Mouse (Mus musculus): ENCODE measurements around the gene Hcls1.

Gene Hcls1

DNA sequence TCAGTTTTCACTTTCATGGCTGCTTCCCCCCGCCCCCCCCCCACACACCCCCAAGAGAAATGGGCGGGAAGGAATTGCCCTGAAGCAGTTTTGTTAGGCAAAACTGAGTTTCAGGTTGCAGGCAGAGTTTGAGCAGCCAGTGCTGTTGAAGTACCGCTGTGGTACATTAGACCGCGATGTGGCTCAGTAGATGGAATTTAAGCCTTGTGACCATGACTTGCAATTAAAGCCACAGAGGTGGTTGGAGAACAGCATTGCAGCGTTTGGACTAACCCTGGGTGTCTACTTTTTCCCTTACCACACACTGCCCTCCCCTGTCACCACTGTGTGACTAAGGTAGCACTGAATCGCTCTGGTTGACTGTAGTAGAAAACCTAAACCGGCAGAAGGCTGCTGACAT, 54.7 kb downstream of the Hcls1 start:
- DNase-seq (ENCODE audit: low spot score) = no peak

DNA sequence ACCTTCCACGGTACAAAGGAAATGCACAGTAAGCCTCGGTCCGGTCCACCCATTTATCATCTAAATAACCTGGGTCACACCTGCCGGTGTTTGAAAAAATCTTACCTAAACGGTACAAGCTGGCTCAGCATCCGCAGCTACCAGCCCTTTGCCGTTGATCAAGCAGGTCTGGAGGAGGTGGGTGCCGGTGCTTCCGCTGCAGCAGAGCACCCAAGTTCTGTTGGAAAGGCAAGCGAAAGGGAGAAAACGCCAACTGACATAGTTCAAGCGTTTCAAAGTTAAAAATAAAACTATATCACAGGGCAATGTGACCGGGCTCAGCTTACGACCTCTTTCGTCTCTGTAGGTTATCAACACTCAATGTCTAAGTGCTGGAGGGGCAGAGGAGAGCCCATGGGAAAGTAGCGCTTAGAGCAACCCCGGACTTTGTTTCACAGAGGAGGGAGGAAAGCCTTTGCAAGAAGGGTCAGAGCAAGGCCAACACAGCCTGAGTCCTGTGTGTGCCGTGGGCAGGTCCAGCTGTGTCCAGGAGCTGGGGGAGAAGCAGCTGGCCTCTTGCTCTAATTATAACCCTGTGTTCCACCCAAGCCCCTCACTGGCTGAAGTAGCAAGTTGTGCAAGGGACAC, 55.3 kb downstream of the Hcls1 start, which contains the start of gene Fbxo40:
TSS of gene Fbxo40 (minus strand) at position 469 of the 627 bp plus-strand sequence.
- no peak for DNase-seq (ENCODE audit: low spot score)

DNA sequence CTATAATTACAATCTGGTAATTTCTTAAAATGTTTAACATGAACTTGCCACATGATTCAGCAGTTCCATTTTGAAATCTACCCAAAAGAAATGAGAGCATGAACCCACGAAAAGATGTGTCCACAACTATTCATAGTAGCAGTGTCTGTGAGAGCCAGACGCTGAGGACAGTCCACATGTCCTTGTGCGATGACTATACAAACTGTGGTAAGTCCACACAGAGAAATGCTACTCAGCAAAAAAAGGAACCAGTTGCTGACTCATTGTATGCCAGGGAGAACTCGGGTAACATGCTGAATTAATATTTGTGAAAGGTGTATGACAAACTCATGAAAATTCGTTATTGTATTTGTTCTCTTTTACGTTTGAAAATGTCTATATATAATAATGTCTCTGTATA, 62.9 kb downstream of the Hcls1 start:
- no peak for DNase-seq (ENCODE audit: low spot score)

DNA sequence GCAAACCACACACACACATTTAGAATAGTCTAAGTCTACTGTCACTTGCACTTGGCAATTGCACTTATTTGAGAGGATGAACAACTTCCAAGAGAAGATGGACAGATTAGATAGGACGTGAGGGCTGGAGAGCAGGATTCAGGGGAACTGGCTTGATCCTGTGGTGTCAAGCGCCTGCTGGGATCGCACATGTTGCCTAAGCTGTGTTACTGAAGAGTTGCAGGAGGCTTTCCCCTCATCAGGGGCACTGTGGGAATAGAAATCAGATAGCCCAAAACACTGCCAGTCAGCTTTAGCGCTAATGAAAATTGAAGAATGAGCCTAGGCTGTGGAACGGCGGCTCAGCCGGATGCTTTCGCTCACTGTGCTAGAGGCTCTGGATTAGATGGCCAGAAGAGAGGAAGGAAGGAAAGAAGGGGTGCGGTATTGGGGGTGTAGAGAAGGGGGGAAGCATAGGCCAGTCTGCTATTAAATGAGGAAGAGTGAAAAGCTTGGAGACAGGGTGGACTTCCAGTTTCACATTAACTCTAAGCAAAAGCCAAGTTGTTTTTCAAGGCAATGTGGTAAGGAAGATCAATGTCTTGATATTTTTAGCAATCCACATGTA, 64.7 kb downstream of the Hcls1 start:
- no peak for DNase-seq (ENCODE audit: low spot score)

DNA sequence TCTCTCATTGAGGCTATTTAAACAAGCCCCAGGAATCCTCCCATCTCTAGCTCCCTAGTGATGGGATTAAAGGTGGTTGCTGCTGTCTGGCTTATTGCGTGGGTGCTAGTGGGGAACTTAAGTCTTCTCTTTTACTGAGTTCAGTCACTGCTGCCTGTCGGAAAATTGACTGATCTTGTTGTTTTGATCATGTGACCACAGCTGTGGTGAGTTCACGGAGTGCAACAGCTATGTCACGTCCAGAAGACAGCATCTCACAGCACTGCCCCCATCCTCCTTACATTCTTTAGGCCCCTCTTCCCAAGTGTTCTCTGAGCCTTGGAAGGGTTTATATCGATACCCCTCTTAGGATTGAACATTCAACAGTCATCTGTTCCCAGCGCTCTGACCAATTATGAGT, 74.5 kb downstream of the Hcls1 start:
- no peak for DNase-seq (ENCODE audit: low spot score)

DNA sequence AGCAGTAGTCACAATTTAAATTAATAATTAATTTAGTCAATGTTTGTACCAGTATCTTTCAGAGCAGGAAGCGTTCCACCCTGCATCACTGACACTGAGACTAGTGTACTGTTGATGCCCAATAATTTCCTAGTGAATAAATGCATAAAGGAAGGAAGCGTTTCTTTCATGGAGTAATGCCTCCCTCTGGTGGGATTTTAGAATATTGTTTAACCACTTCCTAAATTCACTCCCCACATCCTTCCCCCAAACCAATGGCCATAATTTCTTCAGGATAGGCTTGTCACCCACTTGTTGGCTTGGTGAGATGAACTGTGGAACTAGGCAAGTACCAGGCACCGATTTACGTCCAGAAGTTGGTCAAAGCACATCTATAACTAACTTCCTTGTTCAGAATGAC, 75.6 kb downstream of the Hcls1 start:
- peak; percentile 74 for DNase-seq (ENCODE audit: low spot score)

DNA sequence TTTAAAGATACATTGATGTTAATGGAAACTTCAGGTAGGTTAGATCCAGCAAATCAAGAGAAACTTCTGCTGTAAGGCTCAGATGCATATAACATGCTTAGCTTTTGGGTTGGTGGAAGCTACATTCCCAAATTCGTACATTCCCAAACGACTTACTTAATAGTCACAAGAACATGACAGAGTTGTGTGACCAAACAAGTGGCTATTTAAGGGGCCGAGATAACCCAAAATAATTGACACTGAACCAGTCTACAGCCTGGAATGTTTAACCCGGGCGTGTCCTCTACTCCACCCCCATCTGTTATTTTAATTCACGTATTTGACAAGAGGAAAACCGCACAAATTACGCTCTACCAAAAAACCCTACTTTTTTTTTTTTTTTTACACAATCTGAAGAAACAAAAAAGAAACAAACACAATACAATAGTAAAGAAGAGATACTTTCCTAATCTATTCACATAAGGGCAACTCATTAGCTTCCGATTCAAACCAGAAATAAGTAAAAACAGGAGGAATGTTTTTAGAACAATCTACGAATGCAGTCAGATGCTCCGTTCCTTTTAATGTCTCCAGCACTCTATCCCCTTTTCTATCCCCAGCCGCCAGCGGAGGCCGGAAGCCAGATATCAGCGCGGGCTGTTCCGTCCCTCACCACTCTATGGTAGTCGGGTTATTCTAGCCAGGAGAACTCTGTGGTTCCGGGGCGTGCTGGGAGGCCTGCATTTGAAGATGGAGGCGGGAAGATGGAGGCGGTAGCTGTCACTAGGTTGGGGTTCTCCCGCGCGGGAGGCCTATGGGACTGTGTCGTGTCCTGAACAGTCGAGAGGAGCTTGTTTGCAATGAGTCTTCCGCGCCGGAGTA, 76.5 kb downstream of the Hcls1 start, which contains the start of gene Polq:
TSS of gene Polq (plus strand) at position 726 of the 861 bp plus-strand sequence.
- DNase-seq (ENCODE audit: low spot score) = peak; percentile 95

DNA sequence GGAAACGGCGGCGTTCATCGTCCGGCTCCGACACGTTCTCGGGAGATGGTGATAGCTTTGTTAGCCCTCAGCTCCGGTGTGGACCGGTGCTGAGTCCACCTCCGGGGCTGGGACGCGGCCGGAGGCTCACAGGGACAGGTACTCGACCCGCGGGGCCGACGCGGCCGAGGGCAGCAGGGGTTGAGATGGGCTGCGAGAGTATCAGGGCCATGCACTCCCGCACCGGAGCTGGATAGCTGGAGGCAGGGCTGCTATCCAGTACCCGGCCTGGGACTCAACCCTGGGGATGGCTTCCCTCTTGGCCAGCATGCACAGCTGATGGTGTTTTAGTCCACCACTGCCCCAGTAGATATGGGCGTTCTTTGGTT, 77.1 kb downstream of the Hcls1 start:
- no peak for DNase-seq (ENCODE audit: low spot score)

DNA sequence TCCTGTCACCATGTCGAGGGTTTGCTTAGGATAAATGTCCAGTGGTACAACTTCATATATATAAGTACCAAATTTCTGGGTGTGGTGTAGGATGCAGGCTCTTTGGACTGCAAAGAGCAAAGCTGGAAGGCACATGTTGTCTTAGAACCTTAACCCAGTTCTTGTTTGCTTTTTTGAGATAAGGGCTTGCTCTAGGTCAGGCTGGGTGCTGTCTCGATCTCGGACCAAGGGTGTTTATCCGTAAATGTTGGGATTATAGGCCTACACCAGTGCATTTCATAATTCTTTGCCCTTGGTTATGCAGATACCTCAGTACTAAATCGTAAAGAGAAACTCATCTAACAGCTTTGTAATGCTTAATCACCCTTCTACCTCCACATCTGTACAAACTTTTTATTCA, 77.6 kb downstream of the Hcls1 start:
- DNase-seq (ENCODE audit: low spot score) = peak; percentile 22

All from c-Kit-positive CD71-positive TER-119-positive erythroid progenitor cells, embryonic 14.5 days (primary cell).